Mouse (Mus musculus) bone marrow, adult 2 months (tissue): ENCODE results near the gene Man1c1. TPM values are rescaled to one million over a fixed set of nuclear protein-coding genes. Genes with fewer than 3 reads are reported as not detected.
A peak's percentile ranks its signal among the peaks of the same experiment; 100 is the strongest.

Source experiments
- H3K27ac ChIP-seq: fragments of 200-500 bp; 2 replicates; pipeline ENCODE4 v1.5.1; 2012; ENCODE audit warnings: low read depth, mild to moderate bottlenecking, control low read depth, inconsistent platforms, low read length; ENCODE audit not compliant: control insufficient read depth, poor library complexity, insufficient read depth
- H3K4me1 ChIP-seq: fragments of 200-500 bp; 2 replicates; pipeline ENCODE4 v1.6.1; 2011; ENCODE audit warnings: low read length; ENCODE audit not compliant: control insufficient read depth, insufficient read depth
- H3K4me3 ChIP-seq: fragments of 200-500 bp; replicated peaks from 2 replicates; pipeline ENCODE3; 2011; ENCODE audit warnings: mild to moderate bottlenecking, low read depth, low read length, control low read depth; ENCODE audit not compliant: control insufficient read depth
- CTCF ChIP-seq: fragments of 200-500 bp; IDR thresholded peaks from 2 replicates; pipeline ENCODE4 v1.5.1; 2011; ENCODE audit warnings: low read length, control low read depth; ENCODE audit not compliant: control insufficient read depth, insufficient read depth
- POLR2A ChIP-seq: fragments of 200-500 bp; IDR thresholded peaks from 2 replicates; pipeline ENCODE4 v1.6.1; 2011; ENCODE audit warnings: low read depth, mild to moderate bottlenecking, control low read depth, low read length, borderline replicate concordance; ENCODE audit not compliant: control insufficient read depth
- WGBS: fragments of 180-500 bp; shearing (Covaris S2); methylation state at CpG from one replicate; pipeline ENCODE4 v1.1.7; 2018; 5-methylcytosine and 5-hydroxymethylcytosine counted together
- polyA plus RNA-seq: library from polyadenylated mRNA; stranded (reverse); fragments of >200 nt; gene quantifications from 2 replicates; pipeline ENCODE4 v1.2.4, GENCODE M21; 2011; ENCODE audit warnings: low replicate concordance; ENCODE audit not compliant: missing spikeins, insufficient read depth, insufficient read length

Gene Man1c1
- polyA plus RNA-seq, 1 experiment = 7.3 TPM

DNA sequence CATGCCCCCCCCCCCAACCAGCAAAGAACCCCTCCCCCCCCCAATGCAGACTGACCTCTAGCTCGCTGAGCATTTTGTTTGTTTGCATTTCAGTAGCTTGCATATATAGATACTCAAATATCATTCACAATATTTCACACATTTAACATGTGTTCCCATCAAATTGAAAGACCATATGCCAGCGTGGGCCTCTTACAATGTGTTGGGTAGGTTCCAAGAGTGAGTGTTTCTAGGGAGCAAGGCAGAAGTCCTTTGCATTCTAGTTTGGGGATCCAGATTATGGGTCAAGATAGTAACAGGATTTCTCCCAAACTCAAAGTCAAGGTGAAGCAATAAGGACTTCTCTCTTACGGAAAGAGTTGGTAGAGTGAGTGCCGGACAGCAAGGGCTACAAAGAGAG, 185.5 kb downstream of the Man1c1 start:
- WGBS = 86% methylated on average over 4 of the region's 4 CpGs
- peaks cover 1% of the 10 kb centered on the region; the same call in 1 of the 2 replicates for H3K4me1 ChIP-seq
- H3K27ac ChIP-seq = no peak overlapping the region
- TF ChIP-seq CTCF (no peak), POLR2A (no peak)
- no peak overlapping the region for H3K4me3 ChIP-seq

DNA sequence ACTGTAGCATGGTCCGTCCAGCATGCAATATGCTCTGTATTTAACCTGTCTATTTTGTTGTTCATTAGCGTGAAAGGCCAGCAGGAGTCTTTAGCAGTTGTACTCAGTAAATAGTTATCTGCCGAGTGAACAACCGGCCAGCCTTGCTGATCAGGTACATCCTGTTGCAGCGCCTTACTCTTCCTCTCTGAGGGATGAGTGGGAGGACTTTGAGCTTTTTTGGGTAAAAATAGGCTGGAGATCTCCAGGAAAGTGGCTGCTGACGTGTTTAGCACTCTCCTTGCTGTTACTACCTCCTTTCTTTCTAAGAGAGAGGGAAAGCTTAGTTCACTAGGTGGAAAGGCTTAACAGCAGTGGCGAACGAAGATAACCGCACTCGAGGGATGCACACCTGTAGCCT, 186.4 kb downstream of the Man1c1 start:
- Histone ChIP-seq H3K4me1 (peaks cover 1% of the 10 kb centered on the region; the same call in 1 of the 2 replicates), H3K4me3 (no peak overlapping the region), H3K27ac (no peak overlapping the region)
- TF ChIP-seq POLR2A = no peak
- no peak for TF ChIP-seq CTCF
- WGBS = 72% methylated on average over 10 of the region's 10 CpGs

DNA sequence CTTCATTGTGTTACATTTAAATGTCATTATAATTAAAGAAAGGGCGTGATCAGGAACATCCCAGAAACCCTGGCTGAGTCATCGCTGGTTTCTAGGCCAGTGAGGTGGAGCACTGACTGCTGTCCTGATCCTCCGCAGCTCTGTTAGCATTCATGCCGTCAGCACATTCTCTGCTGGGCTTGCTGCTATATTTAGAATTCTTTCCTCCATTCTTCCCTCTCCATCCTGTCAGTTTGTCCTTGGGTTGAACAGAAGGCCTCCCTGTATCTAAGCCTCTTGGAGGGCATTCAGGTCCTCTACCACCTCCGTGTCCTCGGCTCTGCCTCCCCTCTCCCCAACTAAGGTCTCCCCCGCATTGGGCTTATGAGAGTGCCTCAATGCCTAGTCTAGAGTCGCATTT, 187.1 kb downstream of the Man1c1 start:
- no peak overlapping the region for H3K4me3 ChIP-seq
- TF ChIP-seq CTCF (no peak), POLR2A (no peak)
- peaks cover 1% of the 10 kb centered on the region; the same call in 1 of the 2 replicates for H3K4me1 ChIP-seq
- WGBS = 82% methylated on average over 8 of the region's 8 CpGs
- no peak overlapping the region for H3K27ac ChIP-seq

DNA sequence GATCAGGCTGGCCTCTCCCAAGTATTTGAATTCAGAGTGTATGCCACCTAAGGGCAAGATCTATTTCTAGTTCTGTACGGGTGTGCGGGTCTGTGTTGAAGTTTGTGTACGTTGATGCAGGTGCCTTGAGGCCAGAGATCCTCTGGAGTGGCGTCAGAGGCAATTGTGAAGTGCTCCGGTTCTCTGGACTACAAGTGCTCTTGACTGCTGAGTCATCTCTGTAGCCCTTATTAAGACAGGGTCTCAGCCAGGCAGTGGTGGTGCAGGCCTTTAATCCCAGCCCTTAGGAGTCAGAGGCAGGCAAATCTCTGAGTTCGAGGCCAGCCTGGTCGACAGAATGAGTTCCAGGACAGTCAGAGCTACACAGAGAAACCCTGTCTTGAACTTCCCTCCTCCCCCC, 188.5 kb downstream of the Man1c1 start:
- WGBS = 62% methylated on average over 7 of the region's 7 CpGs
- H3K4me3 ChIP-seq = no peak overlapping the region
- no peak overlapping the region for H3K27ac ChIP-seq
- H3K4me1 ChIP-seq = peaks cover 1% of the 10 kb centered on the region; the same call in 1 of the 2 replicates
- TF ChIP-seq CTCF = no peak
- TF ChIP-seq POLR2A = no peak

DNA sequence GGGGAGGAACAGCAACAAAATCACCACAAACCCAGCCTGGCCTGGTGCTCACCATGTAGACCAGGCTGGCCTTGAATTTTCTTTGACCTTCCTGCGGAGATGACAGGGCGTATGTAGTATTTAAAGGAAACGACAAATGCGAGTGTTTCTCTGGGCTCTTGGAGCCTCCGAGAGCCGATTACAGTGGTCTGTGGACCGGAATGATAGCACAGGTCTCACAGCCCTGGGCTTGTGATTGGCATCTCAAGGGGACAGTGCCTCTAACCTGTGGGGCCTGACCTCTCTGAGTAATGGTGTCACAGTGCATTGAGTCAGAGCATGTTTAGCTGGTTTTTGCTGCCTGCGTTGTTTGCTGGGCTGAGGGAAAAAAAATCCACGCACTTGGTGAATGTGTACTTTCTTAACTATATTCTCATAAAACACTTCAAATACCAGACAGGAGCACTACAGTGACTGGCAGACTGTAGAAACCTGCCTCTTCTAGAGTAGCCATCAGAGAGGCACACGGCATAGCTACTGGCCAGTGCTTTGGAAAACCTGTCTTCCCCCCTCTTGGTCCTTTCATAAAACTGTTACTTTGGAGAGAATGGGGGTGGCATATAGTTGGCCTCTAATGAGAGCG, 189.7 kb downstream of the Man1c1 start:
- peaks cover 1% of the 10 kb centered on the region; the same call in 1 of the 2 replicates for H3K4me1 ChIP-seq
- TF ChIP-seq POLR2A (no peak), CTCF (no peak)
- H3K4me3 ChIP-seq = no peak overlapping the region
- WGBS = 92% methylated on average over 11 of the region's 11 CpGs
- H3K27ac ChIP-seq = no peak overlapping the region

DNA sequence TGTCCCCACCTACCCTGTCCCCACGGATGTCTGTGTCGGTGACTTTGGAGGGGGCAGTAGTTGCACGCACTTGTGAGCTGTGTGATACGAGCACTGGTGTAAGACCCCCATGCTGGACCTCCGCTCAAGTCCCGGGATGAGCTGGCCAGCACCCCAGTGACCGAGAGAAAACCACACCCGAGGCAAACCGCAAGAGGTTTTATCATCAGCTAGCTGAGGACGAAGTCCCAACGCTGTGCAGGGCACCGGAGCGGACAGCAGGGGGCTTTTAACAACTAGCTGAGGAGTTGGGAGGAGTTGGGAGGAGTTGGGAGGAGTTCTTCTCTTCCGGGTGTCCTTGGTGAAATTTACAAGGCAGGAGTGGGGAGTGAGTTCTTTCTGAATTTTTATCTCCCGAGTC, 191.3 kb downstream of the Man1c1 start:
- Histone ChIP-seq H3K4me1 (peaks cover 1% of the 10 kb centered on the region; the same call in 1 of the 2 replicates), H3K4me3 (peak overlapping the region; percentile 59), H3K27ac (peak overlapping the region; percentile 40)
- 3% methylated on average over 15 of the region's 15 CpGs for WGBS
- TF ChIP-seq POLR2A (no peak), CTCF (peak; percentile 59)

DNA sequence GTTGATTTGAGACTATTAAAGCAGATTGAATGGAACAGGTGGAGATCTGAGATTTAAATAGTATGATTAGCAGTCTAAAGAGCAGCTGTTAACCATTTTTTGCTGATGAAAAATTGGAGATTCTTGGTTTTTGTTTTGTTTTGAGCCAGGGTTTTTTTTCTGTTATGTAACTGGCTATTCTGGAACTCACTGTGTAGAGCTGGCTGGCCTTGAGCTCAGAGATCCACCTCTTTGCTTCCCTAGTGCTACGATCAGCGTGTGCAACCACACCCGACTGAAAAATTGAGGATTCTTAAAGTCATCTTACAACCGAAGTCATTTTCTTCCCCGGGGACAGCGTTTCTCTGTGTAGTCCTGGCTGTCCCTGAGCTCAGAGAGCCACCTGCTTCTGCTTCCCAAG, 192.4 kb downstream of the Man1c1 start:
- peaks cover 1% of the 10 kb centered on the region; the same call in 1 of the 2 replicates for H3K4me1 ChIP-seq
- peak overlapping the region; percentile 52 for H3K4me3 ChIP-seq

More for the DNA sequence above, 192.4 kb downstream of the Man1c1 start:
- 27% methylated on average over 6 of the region's 6 CpGs for WGBS
- 0 out of 2 replicates have a peak overlapping the region, but pooled peaks have one; percentile 3 for H3K27ac ChIP-seq
- TF ChIP-seq POLR2A (no peak), CTCF (no peak)

Other genes with a start within 250 kb of the Man1c1 start
- gene Stmn1, start 236.0 kb downstream of the Man1c1 start, polyA plus RNA-seq = 297 and 423 TPM in 2 replicates
- gene Paqr7, start 207.6 kb downstream of the Man1c1 start, polyA plus RNA-seq = 10.2 and 10.8 TPM in 2 replicates
- gene Aunip, start 193.3 kb downstream of the Man1c1 start, polyA plus RNA-seq = 9.5 and 13.9 TPM in 2 replicates
- gene Mtfr1l, start 168.9 kb downstream of the Man1c1 start, polyA plus RNA-seq = 35.3 and 57.2 TPM in 2 replicates
- 7.1 and 8.4 TPM in 2 replicates for gene Selenon, start 152.1 kb downstream of the Man1c1 start, polyA plus RNA-seq
- 23.1 and 45.9 TPM in 2 replicates for gene Ldlrap1, start 63.7 kb upstream of the Man1c1 start, polyA plus RNA-seq
- gene Maco1, start 149.1 kb upstream of the Man1c1 start, polyA plus RNA-seq = 17.6 and 24.3 TPM in 2 replicates
- gene Rhd, start 160.2 kb upstream of the Man1c1 start, polyA plus RNA-seq = 147 and 211 TPM in 2 replicates
- 103 and 127 TPM in 2 replicates for gene Tmem50a, start 210.7 kb upstream of the Man1c1 start, polyA plus RNA-seq
- 590 and 975 TPM in 2 replicates for gene Rsrp1, start 219.3 kb upstream of the Man1c1 start, polyA plus RNA-seq
- 113 and 165 TPM in 2 replicates for gene Syf2, start 226.6 kb upstream of the Man1c1 start, polyA plus RNA-seq